Mouse (Mus musculus) heart, postnatal 14 days (tissue): ENCODE measurements around the gene Zfp366. TPM values are rescaled to one million over a fixed set of nuclear protein-coding genes. Genes with fewer than 3 reads are reported as not detected.
A peak's percentile ranks its signal among the peaks of the same experiment; 100 is the strongest.

Source experiments
- DNase-seq, 2 experiments: peaks; one replicate each; pipeline ENCODE4 v3.0.0; 2021 to 2022
- intact Hi-C: fragments of 180-260 bp; cut with DNase I; formaldehyde crosslinking; loops from one replicate; pipeline ENCODE4 v1.15.1; 2025
- total RNA-seq, 2 experiments: library from RNA; stranded (reverse); gene quantifications; 2 replicates each; pipeline ENCODE4 v1.2.3; 2021

Zfp366 gene
- total RNA-seq, 2 experiments from 2014 or later: 19.7 to 21.2 TPM

DNA sequence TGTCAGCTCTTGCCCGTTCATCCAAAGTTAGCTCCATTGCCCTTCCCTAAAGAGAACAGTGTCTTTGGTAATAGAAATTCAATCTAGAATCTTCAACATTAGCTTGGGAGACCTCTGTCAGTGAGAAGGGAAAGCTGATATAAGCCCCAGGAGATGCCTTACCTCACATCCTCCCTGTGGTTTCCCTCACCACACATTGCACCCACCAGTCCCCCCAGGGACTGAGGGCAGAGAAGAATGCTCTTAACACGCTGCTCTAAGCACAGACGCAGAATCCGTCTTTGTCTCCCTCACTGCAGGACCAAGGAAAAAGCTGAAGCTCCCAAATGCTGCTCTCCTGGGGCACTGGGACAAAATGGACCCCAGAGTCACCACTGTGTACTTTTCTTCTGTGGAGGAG lies 58.3 kb downstream of the Zfp366 start:
- DNase-seq: no peak
- intact Hi-C loops: loop anchor here (5.0 kb wide), 1 partner anchor 69 kb away; no protein-coding TSS in a partner anchor

- no peak for DNase-seq
- intact Hi-C loops: loop anchor here (5.0 kb wide), 1 partner anchor 68 kb away; no protein-coding TSS in a partner anchor
These were observed 59.2 kb downstream of the Zfp366 start for GRCm38 (mm10) chr13:99243831-99244230.

DNA sequence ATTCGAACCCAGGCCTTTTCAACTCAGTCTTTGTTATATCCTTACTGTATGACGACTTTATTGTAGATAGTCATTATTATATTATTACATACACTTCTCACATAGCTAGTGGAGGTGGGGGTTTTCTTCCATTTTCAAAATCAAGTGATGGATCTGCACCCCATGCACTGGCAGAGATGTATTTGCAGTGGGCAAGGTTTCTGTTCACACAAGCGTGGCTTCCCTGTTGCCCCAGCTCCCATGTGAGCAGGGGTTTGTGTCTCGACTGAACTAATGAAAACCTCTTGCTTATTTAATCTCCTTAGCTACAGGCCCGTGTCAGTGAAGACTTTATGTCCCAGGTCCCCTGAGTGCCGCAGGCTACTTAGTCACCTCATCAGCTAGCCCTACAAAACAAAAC lies 59.8 kb downstream of the Zfp366 start:
- intact Hi-C loops: loop anchor here (5.0 kb wide), 1 partner anchor 68 kb away; no protein-coding TSS in a partner anchor
- DNase-seq: no peak

GRCm38 (mm10) chr13:99244896-99245295 lies 60.3 kb downstream of the Zfp366 start:
- intact Hi-C loops: loop anchor here (5.0 kb wide), 1 partner anchor 67 kb away; no protein-coding TSS in a partner anchor
- DNase-seq: no peak

DNA sequence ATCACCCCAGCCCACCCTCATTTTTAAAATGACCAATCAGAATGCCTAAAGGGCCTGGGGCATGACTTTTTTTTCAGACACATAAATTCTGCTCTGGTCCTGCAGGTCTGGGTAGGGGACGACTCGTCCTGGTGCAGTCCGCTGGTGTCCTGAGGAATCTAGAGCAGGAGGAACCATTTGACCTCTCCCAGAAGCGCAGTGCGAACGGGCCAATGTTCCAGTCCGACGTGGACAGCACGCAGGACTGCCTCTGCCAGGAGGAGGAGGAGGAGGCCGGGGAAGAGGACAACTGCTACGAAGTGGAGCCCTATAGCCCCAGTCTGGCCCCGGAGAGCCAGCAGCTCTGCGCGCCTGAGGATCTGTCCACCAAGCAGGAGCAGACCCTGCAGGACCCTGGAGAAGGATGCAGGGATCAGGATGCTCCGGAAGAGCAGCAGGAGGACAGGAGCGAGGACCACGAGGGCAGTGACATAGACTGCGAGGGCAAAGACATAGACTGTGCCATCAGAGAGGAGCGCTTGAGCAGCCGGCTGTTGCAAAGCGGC lies 61.4 kb downstream of the Zfp366 start:
- DNase-seq: no peak
- intact Hi-C loops: no loop called here

DNA sequence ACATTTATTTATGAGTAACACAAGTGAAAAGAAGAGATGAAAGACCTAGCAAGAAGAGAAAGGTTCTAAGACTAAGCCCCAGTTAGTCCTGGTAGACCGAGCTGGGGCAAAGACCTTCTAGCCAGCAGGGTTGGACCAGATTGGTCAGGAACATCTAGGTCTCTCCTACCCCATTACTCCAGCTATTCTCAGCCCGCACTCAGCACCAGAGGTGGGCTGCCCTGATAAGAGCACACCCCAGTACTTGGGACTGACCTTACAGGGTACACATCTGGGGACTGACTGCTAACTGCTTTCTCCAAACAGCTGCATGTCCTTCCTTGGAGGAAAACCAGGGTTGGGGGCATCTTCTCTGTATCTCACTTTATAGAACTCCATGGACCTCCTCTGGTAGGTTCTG lies 66.2 kb downstream of the Zfp366 start:
- intact Hi-C loops: no loop called here
- no peak for DNase-seq

DNA sequence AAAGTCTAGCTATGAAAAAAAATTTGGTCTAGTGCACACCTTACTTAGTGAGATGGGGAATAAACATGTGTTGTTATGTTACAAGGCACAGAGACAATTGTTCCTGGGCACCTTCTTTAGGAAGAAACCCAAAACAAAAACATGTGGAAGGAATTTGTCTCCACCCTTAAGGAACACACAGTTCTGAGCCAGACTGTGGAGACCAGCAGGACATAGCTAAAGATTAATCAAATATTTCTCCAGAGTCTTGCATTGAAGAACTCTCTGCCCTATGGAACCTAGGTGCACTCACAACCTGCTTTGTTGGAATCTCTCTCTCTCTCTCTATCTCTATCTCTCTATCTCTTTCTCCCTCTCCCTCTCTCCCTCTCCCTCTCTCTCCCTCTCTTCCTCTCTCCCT lies 69.6 kb downstream of the Zfp366 start:
- intact Hi-C loops: no loop called here
- DNase-seq: no peak

- intact Hi-C loops: loop anchor here (5.0 kb wide), 1 partner anchor 48 kb away; no protein-coding TSS in a partner anchor
- peak; percentile 40 to 46 for DNase-seq
These were observed 70.2 kb downstream of the Zfp366 start for GRCm38 (mm10) chr13:99254781-99255180.

DNA sequence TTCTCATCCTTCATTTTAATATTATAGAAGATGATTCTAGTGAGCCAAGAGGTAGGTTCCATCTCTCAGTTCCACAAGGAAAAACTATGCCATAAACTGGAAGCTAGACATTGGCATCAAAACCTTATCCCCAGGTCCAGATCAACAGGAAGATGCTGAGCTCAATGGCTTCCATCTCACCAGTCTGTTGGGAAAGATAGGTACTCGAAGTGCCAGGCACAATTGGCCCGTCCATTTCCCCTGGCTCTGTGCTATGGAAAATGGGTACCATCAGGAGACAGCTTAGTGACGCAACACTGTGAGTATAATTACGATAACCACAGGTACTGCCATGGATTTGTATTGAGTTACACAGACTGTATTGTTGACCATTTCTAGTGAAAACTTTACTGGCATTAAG lies 72.3 kb downstream of the Zfp366 start:
- no peak for DNase-seq
- intact Hi-C loops: loop anchor here (5.0 kb wide), 1 partner anchor 45 kb away; no protein-coding TSS in a partner anchor

DNA sequence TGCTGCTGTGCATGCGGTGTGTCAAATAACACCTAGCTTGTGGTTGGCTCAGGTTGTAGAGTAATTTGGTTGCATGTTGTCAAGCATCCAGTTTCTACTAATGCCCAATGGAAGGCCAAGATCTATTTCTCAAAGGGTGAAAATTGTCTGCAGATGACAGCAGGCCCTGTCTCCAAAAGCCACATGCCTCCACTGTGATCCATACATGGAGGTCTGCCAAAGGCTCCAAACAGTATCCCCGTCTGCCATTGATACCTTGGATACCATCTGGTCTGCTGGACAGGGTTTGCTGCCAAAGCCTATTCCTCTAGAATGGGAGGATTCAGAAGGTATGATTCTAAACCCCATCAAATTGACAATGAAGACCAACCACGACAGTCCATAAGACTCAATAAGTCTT lies 74.1 kb downstream of the Zfp366 start:
- intact Hi-C loops: loop anchor here (5.0 kb wide), 1 partner anchor 44 kb away; no protein-coding TSS in a partner anchor
- no peak for DNase-seq

GRCm38 (mm10) chr13:99259502-99260174 lies 75.0 kb downstream of the Zfp366 start:
- DNase-seq: no peak
- intact Hi-C loops: loop anchor here (5.0 kb wide), 1 partner anchor 43 kb away; no protein-coding TSS in a partner anchor

DNA sequence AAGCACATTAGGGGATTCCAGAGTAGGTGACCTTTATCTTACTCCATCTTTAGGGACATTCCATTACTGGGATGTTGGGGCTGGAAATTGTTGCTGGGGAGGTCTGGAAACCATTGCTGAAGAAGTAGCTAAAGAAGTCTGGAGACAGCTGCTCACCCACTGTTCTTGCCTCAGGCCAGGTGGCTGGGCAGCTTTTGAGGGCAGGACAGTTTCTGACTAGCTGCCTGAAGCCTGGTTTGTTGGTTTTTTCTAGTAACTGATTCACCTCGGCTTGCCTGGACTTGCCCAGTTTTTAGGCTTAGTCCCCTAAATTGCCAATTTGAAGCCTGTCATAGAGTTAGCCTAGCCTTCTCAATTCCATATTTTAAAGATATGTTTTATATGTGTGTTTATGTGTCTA lies 77.8 kb downstream of the Zfp366 start:
- intact Hi-C loops: no loop called here
- DNase-seq: no peak

DNA sequence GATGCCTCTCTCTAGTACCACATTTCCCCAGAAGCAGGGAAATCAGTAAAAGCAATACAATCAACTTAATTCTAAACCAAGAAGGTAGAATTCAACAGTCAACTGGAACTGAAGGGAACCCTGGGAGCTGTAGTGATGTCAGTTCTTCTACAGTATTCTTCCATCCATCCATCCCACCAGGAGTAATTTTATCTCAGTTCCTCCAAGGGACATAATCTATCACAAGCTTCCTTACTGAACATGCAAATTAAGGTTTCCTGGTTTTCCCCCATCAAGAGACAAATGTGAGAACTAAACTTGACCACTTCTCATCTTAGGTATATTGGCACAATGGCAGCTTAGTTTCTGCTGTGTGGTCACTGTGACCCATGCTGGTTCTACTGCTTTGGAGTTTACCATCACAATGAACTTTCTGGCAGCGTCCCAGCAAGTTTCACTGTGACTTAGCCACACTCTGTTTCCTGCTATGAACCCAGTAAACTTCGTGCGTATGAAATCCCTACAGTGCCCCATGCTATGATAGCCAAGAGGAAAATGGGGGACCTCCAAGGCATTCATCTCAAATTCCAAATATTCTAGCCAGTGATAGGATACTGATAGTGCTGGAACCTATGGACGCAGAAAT lies 78.6 kb downstream of the Zfp366 start:
- peak in 1 of 2 experiments; percentile 23 for DNase-seq
- intact Hi-C loops: no loop called here

GRCm38 (mm10) chr13:99264483-99264882 lies 79.9 kb downstream of the Zfp366 start:
- intact Hi-C loops: no loop called here
- DNase-seq: no peak

- DNase-seq: no peak
- intact Hi-C loops: no loop called here
These were observed 87.4 kb downstream of the Zfp366 start for GRCm38 (mm10) chr13:99272046-99272445.

- no peak for DNase-seq
- intact Hi-C loops: no loop called here
These were observed 92.9 kb downstream of the Zfp366 start for GRCm38 (mm10) chr13:99277521-99277920.

DNA sequence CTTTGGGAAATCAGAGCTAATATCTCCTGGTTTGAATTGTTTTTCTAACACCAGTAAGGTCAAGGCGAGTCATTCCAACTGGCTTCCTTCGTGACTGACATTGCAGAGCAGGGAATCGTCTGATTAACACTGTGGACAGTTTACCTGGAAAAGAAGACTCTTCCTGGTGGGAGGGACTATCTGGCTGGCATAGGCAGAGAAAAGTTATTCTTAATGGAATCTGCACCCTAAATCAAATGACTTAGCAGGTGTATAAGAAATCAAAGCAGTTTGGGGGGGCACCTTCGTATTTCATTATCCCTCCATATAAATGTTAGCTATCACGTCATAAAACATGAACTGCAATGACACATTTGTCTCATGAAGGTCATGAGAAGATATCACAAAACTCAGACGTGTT lies 93.9 kb downstream of the Zfp366 start:
- no peak for DNase-seq
- intact Hi-C loops: no loop called here

DNA sequence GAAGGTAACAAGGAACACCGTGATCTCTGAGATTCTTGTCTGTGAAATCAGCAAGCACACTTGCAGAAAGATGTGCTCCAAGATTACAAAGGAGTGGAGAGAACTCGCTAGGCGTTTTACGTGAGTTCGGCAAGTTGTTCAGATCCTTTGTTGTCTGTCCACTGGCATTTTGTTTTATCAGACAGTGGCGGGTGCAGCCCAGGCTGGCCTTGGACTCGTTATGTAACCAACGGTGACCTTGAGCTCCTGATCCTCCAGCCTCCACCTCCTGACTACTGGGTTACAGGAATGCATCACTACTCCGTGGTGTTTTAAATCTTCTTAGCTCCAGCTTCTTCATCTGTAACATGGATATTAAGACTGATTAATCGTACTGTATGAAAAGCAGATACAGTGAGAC lies 94.7 kb downstream of the Zfp366 start:
- intact Hi-C loops: no loop called here
- no peak for DNase-seq

- no peak for DNase-seq
These were observed 98.3 kb downstream of the Zfp366 start for GRCm38 (mm10) chr13:99282961-99283360.

DNA sequence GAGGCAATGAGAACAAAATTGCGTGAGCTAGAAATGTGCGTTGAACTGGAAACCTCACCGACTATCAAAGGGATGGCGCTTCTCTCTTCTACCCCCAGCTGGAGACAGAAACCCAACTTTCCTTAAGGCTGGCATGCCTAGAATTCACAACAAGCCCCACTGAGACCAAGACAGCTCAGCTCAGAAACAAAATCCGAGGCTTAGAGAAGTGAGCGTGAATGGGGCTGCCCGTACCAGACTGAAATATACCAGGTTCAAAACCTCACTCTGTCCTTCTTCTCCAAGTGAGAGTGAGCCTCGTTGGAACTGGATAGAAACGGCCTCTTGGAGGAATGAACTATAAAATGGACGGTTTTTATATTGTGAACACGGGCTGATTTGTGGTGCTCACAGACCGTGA lies 99.3 kb downstream of the Zfp366 start:
- no peak for DNase-seq
- intact Hi-C loops: no loop called here

More at GRCm38 (mm10) chr13:99282961-99283360, 98.3 kb downstream of the Zfp366 start:
- intact Hi-C loops: no loop called here

DNA sequence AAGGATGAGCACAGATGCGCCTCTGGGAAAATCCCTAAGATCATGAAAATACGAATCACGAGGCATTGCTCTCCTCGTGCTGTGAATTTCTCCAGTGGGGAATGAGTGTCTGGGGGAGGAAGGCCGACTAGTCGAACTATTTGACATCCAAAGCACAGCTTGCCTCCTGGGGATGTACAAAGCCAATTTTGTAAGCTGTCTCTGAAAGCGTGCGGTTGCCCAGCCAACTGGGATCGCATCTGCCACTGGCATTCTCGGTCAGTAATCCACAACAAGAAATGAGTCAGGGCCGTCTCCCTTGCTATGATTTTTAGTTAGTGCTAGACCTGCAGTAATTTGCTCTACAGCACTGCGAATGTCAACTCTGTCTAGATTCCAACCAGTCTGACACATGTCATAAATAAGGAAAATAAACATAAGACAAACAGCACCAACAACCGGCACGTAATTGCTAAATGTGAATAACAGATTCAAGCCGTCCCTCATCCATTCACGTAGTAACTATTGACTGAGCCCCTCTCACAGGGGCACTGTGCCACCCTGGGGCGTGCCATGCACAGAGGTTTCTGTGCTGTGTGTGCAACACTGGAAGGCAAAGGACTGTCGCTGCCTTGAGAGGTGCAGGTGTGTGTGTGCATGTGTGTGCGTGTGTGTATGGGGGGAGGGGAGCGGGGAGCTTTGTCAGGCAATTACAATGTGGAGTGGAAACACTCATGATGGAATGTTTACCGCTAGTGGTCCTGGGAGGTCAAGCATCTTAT lies 100.0 kb downstream of the Zfp366 start:
- intact Hi-C loops: no loop called here
- DNase-seq: no peak
